Mouse (Mus musculus) v-Abl transformed pro-B cells (cell line): ENCODE measurements around the gene Snapc4.
"Not testable (repeated sequence)": the region's sequence is repeated elsewhere in the genome, so short reads cannot be mapped to it uniquely, and the experiment has no call there.

Experiments used
- in situ Hi-C, 2 experiments: fragments of 400-800 bp; cut with MboI; formaldehyde crosslinking; loops; one replicate each; pipeline ENCODE4 v1.15.1; 2025; ENCODE audit not compliant: unreplicated experiment in 2 of 2

Gene Snapc4

DNA sequence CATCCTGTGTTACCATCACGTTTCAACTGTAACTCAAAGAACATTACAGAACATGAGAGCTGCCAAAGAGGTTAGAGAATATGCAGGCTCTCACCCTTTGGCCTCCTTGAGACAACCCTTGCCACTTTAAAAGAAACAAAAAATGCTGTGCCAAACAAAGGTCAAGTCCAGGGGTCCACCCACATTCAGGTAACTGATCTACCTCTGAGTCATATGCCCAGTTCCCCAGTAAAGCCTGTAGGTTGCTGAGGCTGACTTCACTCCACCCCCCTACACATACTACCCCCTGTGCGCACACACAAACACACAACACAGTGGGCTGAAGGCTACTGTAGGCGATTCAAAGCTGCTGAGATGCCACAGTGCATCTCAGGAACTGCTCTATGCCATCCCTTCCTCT lies 7.3 kb upstream of the Snapc4 start:
- in situ Hi-C loops = no loop called here

DNA sequence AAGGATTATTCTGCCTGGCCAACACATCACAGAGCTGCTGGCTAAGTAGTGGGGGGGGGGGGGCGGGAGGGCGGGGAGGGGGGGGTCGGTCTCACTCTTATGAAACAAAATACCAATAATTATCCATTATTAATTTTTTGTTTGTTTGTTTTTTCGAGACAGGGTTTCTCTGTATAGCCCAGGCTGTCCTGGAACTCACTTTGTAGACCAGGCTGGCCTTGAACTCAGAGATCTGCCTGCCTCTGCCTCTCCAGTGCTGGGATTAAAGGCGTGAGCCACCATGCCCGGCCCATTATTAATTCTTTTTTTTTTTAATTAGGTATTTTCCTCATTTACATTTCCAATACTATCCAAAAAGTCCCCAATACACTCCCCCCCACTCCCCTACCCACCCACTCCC lies 418 bp upstream of the Snapc4 start:
- in situ Hi-C loops = not testable (repeated sequence)

DNA sequence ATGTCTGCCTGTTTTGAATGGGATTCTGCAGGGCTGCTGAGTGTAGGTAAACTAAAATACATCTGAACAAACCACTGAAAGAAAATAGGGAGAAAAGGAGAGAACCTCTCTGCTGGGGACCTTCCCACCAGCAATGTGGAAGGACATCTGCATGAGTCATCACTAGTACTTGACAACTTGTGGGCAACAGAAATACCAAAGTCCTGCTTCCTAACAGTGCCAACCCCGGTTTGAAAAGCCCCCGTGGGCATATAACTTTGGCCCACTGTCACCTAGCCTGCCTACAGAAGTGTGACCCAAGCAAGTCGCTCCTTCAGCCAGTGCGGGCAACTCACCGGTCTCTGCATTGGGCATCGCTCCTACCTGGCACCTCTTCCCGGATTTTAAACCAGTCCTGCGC lies 8.1 kb downstream of the Snapc4 start:
- in situ Hi-C loops = no loop called here

DNA sequence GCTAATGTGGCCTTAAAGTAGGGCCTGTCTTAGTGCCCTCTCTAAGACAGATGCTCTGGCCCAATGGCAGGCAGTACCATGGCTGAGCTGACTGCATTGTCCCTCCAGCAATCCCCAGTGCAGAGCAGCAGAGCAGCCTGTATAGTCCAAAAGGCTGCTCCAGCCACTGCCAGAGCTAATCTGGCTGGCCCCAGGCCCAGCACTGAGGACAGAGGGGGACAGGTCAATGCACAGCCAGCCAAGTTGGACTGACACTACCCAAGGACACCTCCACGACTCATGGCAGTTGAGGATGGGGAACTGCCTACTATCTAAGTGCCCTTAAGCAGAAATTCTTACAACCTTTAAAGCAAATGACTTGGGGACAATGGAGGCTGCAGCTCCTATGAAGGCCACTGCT lies 11.9 kb downstream of the Snapc4 start:
- in situ Hi-C loops = no loop called here

DNA sequence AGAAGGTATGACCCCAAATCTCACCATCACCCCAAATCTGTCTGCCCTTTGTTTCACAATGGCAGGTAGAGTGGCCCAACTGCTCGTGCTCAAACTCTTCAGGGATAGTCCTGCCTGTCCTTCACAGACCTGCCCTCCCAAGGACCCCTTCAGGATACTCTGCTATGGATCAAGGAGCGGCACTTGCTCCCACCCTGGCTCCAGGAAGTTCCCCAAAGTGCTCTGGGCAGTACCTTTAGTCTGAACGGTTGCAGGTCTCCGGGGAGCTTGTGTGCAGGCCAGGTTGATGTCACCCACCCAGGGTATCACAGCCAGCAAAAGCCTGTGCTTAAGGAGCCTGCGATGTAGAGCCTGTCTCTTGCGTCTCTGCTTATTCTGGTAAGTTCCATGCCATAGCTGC lies 12.5 kb downstream of the Snapc4 start:
- in situ Hi-C loops = no loop called here

DNA sequence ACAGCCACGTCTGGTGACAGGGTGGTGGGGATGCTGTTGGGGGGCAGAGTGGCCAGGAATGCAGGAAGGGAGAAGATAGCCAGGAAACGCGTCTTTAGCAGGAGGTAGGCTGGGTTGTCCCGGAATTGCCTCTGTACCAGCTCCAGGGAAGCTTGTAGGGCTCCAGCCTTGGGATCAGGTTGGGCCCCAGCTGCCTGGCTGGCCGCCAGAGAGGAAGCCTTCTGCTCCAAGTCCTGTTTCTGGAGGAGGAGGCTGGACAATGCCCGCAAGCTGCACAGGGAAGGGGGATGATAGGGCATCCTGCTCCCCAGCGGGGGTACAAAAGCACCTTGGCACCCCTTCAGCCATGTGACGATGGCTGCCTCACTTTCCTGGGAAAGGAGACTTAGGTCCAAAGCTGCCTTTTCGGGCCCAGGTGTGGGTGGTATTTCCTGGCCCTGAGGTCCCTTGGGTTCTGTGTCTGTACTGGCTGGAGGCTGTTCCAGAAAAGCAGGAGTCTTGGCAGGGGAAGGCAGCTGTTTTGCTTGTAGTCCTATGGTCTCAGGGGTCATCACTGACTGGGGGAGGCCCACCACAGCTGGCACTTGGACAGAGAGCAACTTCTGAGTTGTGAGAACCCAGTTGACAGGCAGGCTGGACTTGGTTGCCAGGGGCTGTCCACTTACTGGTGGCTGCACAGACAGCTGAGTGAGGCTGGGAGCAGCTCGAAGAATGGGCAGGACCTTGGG lies 15.6 kb downstream of the Snapc4 start:
- in situ Hi-C loops = no loop called here

DNA sequence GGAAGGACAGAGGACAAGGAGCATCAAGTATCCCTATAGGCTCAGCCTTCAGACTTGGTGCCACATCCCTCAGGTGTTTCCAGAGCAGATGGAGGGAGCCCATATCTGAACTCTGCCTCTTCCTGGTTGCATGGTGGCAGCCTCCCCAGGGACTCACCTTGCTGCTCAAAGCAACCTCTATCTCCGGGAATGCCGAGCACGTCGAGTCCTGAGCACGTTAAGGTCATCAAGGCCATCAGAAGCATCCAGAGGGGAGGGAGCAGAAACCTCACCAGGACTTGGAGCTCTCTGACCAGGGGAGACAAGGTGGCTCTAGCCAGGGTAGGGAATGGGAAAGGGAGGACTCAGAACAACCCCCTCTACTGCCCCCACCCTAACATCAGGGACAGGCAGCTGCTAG lies 17.0 kb downstream of the Snapc4 start:
- in situ Hi-C loops = no loop called here

DNA sequence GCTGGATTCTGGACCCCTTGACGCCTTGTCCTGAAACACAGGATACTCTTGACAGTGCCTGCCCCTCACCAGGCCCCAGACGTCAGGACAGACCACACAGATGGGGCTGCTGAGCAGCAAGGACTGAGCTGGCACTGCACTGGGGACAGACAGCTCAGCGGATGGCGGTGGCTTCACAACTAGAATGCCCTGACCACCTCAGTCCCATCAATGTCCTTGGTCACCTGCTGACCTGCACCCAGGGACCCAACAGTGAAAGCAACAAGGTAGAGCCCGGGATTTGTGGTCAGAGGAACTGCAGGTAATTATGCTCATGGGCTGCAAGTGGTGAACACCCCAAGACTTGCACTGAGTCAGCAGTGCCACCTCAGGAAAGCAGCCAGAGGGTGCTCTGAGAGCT lies 17.5 kb downstream of the Snapc4 start:
- in situ Hi-C loops = no loop called here

DNA sequence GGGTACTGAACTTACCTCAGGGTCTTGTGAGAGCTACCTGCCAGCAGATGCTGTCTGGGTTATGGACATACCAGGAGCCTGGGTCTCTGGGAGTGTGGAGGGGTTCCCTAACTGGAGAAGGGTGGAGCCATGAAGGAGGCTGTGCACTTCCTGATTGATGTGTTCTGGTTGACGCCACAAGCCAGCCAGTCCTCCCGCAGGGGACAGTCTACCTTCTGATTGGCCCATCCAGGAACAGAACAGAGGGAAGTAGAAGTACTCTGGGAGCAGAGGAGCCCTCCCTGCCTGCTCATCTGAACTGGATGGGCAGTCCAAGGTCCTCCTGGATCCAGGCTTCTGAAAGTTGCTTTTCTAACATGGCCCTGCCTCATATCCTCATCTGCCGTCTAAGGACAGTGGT lies 19.7 kb downstream of the Snapc4 start, which contains the start of gene Card9:
Gene Card9 (minus strand): TSS at position 147 of the 400 bp plus-strand sequence.
- in situ Hi-C loops = no loop called here

DNA sequence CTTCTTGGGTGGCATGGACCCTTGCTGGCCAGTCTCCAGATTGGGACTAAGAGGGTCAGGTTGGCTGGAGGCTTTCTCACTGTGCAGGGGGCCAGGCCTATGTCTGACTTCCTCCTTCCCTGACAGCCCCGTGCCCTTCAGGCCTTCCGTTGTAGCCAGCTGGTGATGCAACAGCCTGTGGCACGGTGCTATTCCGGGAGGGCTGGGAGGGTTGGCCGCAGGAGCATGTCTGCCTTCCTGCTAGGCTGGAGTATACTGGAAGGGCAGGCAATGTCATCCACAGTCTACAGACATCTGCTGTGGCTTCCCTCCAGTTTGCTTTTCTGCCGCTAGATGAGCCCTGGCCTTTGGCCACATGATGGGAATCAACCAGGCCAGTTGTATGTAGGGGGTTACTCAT lies 20.5 kb downstream of the Snapc4 start:
- in situ Hi-C loops = no loop called here

DNA sequence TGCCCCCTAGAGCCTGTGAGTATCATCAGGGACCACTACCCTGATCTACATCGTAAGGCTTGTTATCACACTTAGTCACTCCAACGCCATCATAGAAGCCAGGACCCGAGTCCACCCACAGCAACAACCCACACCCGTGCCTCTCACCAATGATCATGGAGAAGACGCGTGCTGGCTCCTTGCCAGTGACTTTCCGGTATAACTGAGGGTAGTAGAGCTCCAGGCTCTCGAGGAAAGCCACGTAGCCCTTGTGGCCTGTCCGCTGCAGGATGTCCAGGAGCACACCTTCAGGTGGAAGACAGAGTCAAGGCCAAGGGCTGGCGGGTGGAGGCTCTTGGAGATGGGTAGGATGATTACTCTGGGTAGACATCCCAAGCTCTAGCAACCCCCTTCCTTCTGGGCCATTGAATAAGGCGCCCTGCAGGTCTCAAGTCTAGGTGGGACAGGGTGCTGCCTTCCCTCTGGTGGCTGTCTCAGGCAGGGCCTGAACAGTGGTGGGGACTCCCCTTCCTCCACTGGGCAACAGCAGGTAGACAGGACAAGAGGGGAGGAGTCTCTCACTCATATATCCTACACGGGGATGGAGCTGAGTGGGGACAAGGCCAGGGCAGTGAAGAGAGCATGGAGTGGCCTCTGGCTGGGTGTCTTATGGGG lies 21.7 kb downstream of the Snapc4 start:
- in situ Hi-C loops = no loop called here

DNA sequence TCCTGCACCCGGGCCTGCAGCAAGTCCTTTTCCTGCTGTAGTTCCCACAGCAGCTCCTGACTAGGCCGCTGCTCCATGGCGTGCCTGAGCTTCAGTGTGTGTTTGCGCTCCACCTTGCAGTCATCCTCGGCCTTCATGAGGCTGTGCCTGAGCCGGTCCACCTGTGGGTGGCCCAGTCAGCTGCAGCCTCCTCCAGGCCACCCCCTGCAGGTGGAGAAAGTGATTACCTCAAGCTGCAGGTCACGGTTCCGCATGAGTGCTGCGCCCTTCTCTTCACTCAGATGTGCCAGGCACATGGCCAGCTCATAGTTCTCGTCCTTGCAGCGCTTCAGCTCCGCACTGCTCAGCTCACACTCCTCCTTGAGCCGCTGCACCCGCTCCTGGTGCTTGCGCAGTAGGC lies 23.0 kb downstream of the Snapc4 start:
- in situ Hi-C loops = no loop called here

DNA sequence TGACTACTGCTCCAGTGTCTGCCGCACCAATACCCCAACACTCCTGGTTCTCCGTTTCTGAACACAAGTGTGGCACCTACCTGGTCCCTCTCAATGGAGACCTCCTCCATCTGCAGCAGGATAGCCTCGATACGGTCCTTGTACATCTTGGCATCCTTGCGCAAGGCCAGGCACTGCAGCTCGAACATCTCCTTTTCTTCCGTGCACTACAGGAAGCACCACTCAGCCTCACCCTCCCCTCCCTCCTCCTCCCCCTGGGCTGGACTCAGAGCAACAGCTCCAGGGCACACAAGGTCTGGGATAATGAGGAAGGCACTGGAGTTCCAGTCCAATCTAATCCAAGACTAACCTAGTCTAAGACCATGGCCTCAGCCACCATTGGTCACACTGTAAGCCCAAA lies 23.8 kb downstream of the Snapc4 start:
- in situ Hi-C loops = no loop called here

DNA sequence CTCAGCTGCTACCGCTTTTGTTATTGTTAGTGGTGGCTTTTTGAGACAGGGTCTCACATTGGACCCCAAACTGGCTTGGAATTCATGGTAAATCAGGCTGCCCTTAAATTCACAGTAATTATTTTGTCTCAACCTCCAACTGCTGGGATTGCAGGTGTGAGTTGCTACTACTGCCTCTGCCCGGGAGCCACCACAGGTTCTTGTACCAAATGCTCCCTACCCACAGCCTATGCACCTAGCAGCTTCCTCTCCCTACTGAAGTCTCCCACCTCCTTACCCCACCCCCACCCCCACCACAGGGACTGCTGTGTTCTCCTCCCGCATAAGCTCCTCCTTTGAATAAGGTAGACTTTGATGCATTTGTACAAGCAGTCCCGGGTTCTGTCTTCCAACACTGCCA lies 24.2 kb downstream of the Snapc4 start:
- in situ Hi-C loops = no loop called here

DNA sequence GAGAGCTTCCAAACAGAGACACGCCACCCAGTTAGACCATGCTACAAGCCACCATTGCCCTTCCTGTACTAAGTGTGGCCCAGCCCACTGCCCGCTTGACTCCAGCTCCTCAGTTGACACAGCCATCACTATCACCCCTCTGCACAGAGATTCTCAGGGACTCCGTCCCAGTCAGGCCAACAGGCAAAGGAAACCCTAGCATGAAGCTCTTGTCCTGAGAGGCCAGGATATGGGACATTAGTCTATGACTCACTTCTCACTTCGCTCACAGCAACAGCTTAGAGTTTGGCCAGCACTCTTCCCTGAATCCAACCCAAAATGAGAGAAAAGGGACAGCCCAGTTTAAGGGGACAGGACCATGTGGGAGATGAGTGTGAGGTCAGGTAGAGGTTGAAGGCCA lies 26.1 kb downstream of the Snapc4 start:
- in situ Hi-C loops = loop anchor here in 1 of 2 experiments (5.0 kb wide), 1 partner anchor 52 kb away; no protein-coding TSS in a partner anchor

DNA sequence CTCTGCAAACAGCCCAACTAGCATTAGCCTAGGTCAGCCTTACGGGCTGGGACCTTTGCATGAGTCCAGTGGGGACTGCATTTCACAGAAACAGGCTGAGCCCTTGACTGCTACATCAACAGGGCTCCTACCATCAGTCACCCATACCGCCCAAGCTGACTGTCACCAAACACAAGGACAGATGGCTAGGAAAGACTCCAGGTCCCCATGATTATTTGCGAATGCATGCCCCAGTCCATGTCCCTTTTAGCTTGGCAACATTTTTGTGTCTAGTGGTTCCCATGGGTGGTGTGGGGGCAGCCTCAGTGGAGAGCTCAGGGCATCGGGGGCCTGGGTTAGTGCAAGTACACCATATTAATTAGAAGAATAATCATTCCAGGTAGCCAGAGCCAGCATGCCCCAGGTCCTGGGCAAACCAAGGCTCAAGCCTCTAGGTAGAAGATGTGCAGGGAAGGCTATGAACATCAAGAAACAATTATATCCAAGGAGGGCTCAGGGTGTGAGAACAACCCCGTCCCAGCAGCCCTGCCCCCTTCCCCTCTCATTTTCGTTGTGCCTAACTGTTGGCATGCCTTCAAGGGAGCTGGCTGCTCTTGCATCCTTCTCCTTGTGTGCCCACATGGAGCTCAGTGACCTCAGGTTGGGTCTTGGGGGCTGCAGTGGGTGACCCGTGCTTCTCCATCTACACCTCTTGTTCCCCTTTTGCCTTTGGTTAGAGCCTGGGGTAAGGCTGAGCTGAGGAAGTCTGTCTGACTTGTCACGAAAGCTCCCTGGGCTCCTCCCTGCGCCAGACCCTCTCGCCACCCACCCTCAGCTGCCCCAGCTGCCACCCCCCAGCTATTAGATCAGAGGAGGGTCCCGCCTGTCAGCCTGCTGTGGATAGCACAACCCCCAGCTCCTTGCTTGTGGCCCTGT lies 27.1 kb downstream of the Snapc4 start:
- in situ Hi-C loops = loop anchor here in 1 of 2 experiments (5.0 kb wide), 1 partner anchor 51 kb away; no protein-coding TSS in a partner anchor

DNA sequence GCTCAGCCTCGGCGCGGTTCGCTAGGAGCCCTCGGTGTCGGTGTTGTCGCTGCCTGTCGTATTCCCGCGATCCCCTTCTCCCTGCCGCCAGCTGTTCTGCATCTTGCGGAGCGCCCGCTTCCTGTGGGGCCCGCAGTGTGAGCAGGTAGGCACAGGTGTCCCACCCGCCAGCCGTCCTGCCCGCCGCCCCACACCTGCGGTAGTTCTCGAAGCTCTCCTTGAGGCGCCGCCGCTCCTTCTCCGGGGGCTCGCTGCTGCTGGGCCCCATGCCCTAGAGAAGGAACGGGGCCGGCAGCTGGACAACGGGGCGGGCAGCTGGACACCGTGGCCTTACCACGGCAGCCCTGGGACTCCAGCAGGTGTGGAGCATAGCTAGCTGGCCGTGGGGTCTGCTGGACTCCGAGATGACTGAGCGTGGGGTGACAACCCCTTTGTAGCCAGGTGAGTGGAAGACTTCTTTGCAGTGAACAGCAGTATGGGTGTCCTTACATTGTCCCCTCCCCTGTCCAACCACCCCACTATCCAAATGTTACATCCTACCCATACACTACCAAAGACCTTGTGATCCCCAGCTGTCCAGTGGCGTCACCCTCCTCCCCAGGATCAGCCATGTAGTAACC lies 28.1 kb downstream of the Snapc4 start:
- in situ Hi-C loops = loop anchor here in 1 of 2 experiments (5.0 kb wide), 1 partner anchor 50 kb away; no protein-coding TSS in a partner anchor

DNA sequence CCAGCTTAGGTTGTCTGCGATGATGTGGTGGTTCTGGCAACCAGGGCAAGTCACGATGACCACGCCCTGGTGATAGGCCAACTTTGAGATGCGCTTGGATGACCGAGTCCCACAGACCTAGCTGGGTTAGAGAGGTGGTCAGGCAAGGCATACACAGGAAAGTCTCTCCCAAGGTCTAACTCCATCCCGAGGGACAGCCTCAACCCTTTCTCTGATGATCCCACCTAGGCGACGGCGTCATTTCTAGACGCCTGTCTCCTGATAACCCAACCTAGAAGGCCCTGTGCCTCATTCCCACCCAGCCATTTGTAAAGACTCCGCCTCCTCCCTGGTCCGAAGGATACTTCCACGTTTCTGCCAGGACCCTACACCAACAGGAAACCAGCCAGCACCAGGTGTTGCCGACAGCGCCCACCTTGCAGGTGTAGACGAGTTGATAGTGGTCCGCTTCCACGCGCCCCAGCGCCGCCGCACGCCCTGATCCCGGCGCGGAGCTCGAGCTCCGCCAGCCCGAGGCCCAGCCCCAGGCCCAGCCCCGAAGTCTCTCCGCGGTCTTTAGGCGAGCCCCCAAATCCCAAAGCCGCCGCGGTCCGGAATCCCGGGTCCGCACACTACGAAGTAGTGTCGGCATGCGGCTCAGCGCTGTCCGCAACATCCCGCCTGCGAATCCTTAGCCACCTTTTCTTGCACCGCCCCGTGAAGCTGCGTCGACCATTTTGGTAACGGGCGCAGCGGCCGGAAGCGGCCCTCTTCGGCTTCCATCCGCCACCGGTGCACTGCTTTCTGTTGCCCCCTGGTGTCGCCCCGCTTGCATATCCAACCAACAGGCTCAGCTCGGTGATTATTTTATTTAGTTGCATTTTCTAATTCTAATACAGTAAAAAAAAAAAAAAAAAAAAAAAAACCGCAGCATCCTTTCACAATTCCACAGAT lies 28.8 kb downstream of the Snapc4 start, which contains the start of gene Dnlz:
Gene Dnlz (minus strand): TSS at position 753 of the 933 bp plus-strand sequence.
- in situ Hi-C loops = loop anchor here in 1 of 2 experiments (5.0 kb wide), 1 partner anchor 49 kb away; no protein-coding TSS in a partner anchor

DNA sequence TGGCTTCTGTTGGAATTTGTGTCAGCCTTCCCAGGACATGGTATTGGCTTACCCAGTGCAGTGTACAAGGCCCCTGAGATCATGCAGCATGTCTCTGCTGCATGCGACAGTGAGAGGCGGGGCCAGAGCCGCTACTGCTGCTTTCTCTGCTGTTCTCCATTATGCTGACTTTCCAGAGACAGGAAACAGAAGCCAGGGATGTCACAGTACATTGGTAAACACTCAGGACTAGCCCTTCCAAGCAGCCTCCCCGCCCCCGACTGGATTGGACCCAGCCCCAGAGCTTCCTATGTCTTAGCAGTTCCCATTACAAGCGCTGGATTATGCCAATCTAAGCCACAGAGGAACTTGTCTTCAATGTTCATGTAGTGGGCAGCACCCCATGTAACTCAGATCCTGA lies 32.2 kb downstream of the Snapc4 start:
- in situ Hi-C loops = no loop called here
